Mouse (Mus musculus): ENCODE data around the gene Vps25.

- TF ChIP-seq CHD2 (IDR thresholded peaks at IDR 0.05; ENCODE audit: low read length) (no peak), UBTF (IDR thresholded peaks at IDR 0.05; ENCODE audit: low read depth, low read length) (no peak), KAT2A (IDR thresholded peaks at IDR 0.05; ENCODE audit: insufficient replicate concordance, low read length) (no peak), NRF1 (IDR thresholded peaks at IDR 0.05; ENCODE audit: low read depth, low read length) (no peak), CTCF (conservative IDR thresholded peaks at IDR 0.05 in 1 of 2, IDR thresholded peaks at IDR 0.05 in 1 of 2; ENCODE audit: low read depth in 2 of 2, low read length in 2 of 2) (no peak), RCOR1 (conservative IDR thresholded peaks at IDR 0.05; ENCODE audit: low read depth, low read length) (no peak), MYC (IDR thresholded peaks at IDR 0.05; ENCODE audit: low read depth, low read length) (no peak), GABPA (IDR thresholded peaks at IDR 0.05; ENCODE audit: insufficient replicate concordance, low read depth, low read length) (no peak), POLR2A (IDR thresholded peaks at IDR 0.05; ENCODE audit: low read depth, low read length) (no peak), HCFC1 (IDR thresholded peaks at IDR 0.05; ENCODE audit: low read depth, low read length) (no peak)
These were observed 23.0 kb upstream of the Vps25 start for GRCm38 (mm10) chr11:101230526-101230925.

Measured in CH12.LX (cell line).